Mouse (Mus musculus) bone marrow, adult 2 months (tissue): Measurements from ENCODE around the gene Rnasel. TPM values are rescaled to one million over a fixed set of nuclear protein-coding genes. Genes with fewer than 3 reads are reported as not detected.
A peak's percentile ranks its signal among the peaks of the same experiment; 100 is the strongest.

Experiments used
- H3K27ac ChIP-seq: fragments of 200-500 bp; 2 replicates; pipeline ENCODE4 v1.5.1; 2012; ENCODE audit warnings: low read depth, mild to moderate bottlenecking, control low read depth, inconsistent platforms, low read length; ENCODE audit not compliant: control insufficient read depth, poor library complexity, insufficient read depth
- H3K4me1 ChIP-seq: fragments of 200-500 bp; 2 replicates; pipeline ENCODE4 v1.6.1; 2011; ENCODE audit warnings: low read length; ENCODE audit not compliant: control insufficient read depth, insufficient read depth
- H3K4me3 ChIP-seq: fragments of 200-500 bp; replicated peaks from 2 replicates; pipeline ENCODE3; 2011; ENCODE audit warnings: mild to moderate bottlenecking, low read depth, low read length, control low read depth; ENCODE audit not compliant: control insufficient read depth
- CTCF ChIP-seq: fragments of 200-500 bp; IDR thresholded peaks from 2 replicates; pipeline ENCODE4 v1.5.1; 2011; ENCODE audit warnings: low read length, control low read depth; ENCODE audit not compliant: control insufficient read depth, insufficient read depth
- POLR2A ChIP-seq: fragments of 200-500 bp; IDR thresholded peaks from 2 replicates; pipeline ENCODE4 v1.6.1; 2011; ENCODE audit warnings: low read depth, mild to moderate bottlenecking, control low read depth, low read length, borderline replicate concordance; ENCODE audit not compliant: control insufficient read depth
- WGBS: fragments of 180-500 bp; shearing (Covaris S2); methylation state at CpG from one replicate; pipeline ENCODE4 v1.1.7; 2018; 5-methylcytosine and 5-hydroxymethylcytosine counted together
- polyA plus RNA-seq: library from polyadenylated mRNA; stranded (reverse); fragments of >200 nt; gene quantifications from 2 replicates; pipeline ENCODE4 v1.2.4, GENCODE M21; 2011; ENCODE audit warnings: low replicate concordance; ENCODE audit not compliant: missing spikeins, insufficient read depth, insufficient read length

Gene Rnasel
- polyA plus RNA-seq, 1 experiment: 27.9 TPM

GRCm38 (mm10) chr1:153740775-153741400 is 8.3 kb upstream of the Rnasel start:
- 51% methylated on average over 12 of the region's 12 CpGs for WGBS
- no peaks in the 10 kb centered on the region for H3K4me1 ChIP-seq
- TF ChIP-seq POLR2A (no peak), CTCF (no peak)
- no peak overlapping the region for H3K4me3 ChIP-seq
- H3K27ac ChIP-seq: no peak overlapping the region

- TF ChIP-seq POLR2A (no peak), CTCF (no peak)
- no peak overlapping the region for H3K4me3 ChIP-seq
Observed at GRCm38 (mm10) chr1:153741551-153742316, 7.5 kb upstream of the Rnasel start.

GRCm38 (mm10) chr1:153742374-153743155 is 6.7 kb upstream of the Rnasel start:
- no peak overlapping the region for H3K27ac ChIP-seq
- 37% methylated on average over 11 of the region's 11 CpGs for WGBS
- TF ChIP-seq POLR2A (no peak), CTCF (peak; percentile 85)
- H3K4me1 ChIP-seq: no peaks in the 10 kb centered on the region; the same call in 1 of the 2 replicates
- no peak overlapping the region for H3K4me3 ChIP-seq

More at GRCm38 (mm10) chr1:153741551-153742316, 7.5 kb upstream of the Rnasel start:
- Histone ChIP-seq H3K27ac (no peak overlapping the region), H3K4me1 (no peaks in the 10 kb centered on the region)
- WGBS: 75% methylated on average over 18 of the region's 18 CpGs

GRCm38 (mm10) chr1:153746119-153746670 is 3.0 kb upstream of the Rnasel start:
- TF ChIP-seq CTCF (no peak), POLR2A (no peak)
- Histone ChIP-seq H3K27ac (no peak overlapping the region), H3K4me3 (no peak overlapping the region), H3K4me1 (peaks cover 3% of the 10 kb centered on the region; the same call in 1 of the 2 replicates)
- 76% methylated on average over 14 of the region's 14 CpGs for whole genome bisulfite sequencing

DNA sequence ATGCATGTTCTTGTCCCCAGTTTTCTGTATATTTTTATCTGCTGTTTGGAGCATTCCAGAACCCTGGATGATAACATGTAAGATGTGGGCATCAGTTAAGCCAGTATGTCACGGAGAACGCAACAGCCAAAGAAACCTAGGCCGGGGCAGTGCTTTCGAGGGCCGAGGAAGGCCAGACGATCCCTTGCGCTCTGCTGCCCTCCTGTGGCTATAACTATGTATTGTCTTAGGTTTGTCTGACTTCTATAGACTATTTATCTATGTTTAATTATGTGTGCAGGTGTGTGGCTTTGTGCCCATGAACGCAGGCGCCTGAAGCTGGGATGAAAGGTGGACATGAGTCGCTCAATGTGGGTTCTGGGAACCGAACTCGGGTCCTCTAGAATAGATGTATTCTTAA is 2.5 kb upstream of the Rnasel start:
- Histone ChIP-seq H3K4me1 (peaks cover 3% of the 10 kb centered on the region; the same call in 1 of the 2 replicates), H3K4me3 (no peak overlapping the region), H3K27ac (no peak overlapping the region)
- 3% methylated on average over 12 of the region's 12 CpGs for WGBS
- TF ChIP-seq POLR2A: no peak
- peak; percentile 93 for TF ChIP-seq CTCF

GRCm38 (mm10) chr1:153747861-153748530 is 1.2 kb upstream of the Rnasel start:
- 22% methylated on average over 12 of the region's 12 CpGs for WGBS
- no peak for TF ChIP-seq POLR2A
- no peak for TF ChIP-seq CTCF
- no peak overlapping the region for H3K4me3 ChIP-seq
- no peak overlapping the region for H3K27ac ChIP-seq
- H3K4me1 ChIP-seq: peaks cover 3% of the 10 kb centered on the region; the same call in 1 of the 2 replicates

GRCm38 (mm10) chr1:153748549-153748948 is 677 bp upstream of the Rnasel start:
- Histone ChIP-seq H3K27ac (no peak overlapping the region), H3K4me3 (no peak overlapping the region), H3K4me1 (peaks cover 3% of the 10 kb centered on the region; the same call in 1 of the 2 replicates)
- no peak for TF ChIP-seq CTCF
- no peak for TF ChIP-seq POLR2A
- WGBS: 0% methylated on average over 1 of the region's 1 CpGs

DNA sequence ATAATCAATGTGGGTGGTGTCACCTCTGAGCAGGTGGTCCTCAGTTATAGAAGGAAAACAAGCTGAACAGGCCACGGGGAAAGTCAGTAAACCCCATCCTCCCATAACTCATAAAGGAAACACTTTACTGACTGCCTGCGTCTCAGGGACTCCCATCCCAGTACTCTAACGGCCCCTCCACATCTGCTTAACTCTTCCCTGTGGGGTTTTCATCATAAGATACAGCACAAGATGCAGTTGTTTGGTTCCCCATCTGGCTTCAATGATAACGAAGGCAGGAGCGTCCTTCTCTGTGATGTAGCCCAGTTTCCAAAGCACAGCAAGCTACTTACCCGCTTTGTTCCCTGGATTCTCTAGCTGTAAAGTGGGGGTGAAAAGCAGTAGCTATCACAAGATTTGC is 828 bp downstream of the Rnasel start:
- WGBS: 27% methylated on average over 6 of the region's 6 CpGs

More for the DNA sequence above, 828 bp downstream of the Rnasel start:
- Histone ChIP-seq H3K4me3 (no peak overlapping the region), H3K27ac (peak overlapping the region; percentile 61; the same call in 1 of the 2 replicates), H3K4me1 (peaks cover 3% of the 10 kb centered on the region; the same call in 1 of the 2 replicates)
- no peak for TF ChIP-seq CTCF
- TF ChIP-seq POLR2A: no peak
